Mouse (Mus musculus): ENCODE measurements at regions not wholly inside any gene's neighbourhood (a gene's known extent, or its start where the extent isn't known, plus 50 kb on each side); places are given as distances from the start of the nearest gene placed in this dataset.

DNA sequence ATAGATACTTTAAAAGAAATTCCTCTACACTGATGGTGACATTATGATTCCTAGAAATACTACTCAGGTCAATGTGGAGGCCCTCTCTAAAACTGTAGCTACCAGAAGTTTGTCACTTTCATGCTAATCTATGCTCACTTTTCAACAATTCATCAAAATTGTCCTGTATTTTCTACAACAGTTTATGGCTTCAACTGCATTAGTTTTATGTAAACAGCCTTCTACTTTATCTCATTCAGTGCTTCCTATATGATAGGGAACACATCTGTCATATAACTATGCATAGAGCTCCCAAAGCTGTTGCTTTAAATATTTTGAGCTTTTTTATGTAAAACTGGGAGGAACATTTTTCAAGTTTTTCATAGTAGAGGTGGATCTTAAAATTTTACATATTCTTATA is 338.7 kb upstream of the Dph6 start:
- Histone ChIP-seq H3K4me1 (ENCODE audit: control insufficient read depth, insufficient read depth, low read length) (no peaks in the 10 kb centered on the region), H3K4me3 (ENCODE audit: control insufficient read depth, low read depth, low read length) (no peak overlapping the region), H3K27me3 (ENCODE audit: control insufficient read depth, insufficient read depth, low read length) (no peaks in the 10 kb centered on the region), H3K36me3 (ENCODE audit: control insufficient read depth, insufficient read depth, low read length) (no peaks in the 10 kb centered on the region), H3K27ac (ENCODE audit: control insufficient read depth, insufficient read depth, low read depth, low read length) (no peak overlapping the region)
- TF ChIP-seq CTCF (IDR thresholded peaks at IDR 0.05; ENCODE audit: control insufficient read depth, insufficient read depth, insufficient replicate concordance, low read depth, low read length) (no peak), POLR2A (IDR thresholded peaks at IDR 0.05; ENCODE audit: control insufficient read depth, low read depth, low read length) (no peak)

DNA sequence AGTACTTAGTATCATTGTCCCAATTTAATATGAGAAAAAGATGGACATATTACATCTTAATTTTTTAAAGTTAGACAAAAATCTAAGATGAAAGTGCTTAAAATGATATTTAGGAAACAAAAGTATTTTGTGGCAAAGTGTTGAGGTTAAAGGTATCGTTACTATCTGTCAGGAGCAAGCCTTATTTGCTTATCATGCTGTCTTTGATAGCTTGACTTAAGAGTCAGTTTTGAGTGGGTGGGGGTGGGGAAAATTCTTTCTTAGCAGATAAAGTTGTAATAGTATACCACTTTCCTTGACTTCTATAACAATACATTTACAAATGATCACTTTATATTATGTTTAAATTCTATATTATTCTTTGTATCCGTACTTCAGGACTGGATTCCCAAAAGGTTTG is 339.1 kb upstream of the Dph6 start:
- TF ChIP-seq CTCF (IDR thresholded peaks at IDR 0.05; ENCODE audit: control insufficient read depth, insufficient read depth, insufficient replicate concordance, low read depth, low read length) (no peak), POLR2A (IDR thresholded peaks at IDR 0.05; ENCODE audit: control insufficient read depth, low read depth, low read length) (no peak)
- H3K27me3 ChIP-seq (ENCODE audit: control insufficient read depth, insufficient read depth, low read length) = no peaks in the 10 kb centered on the region
- no peaks in the 10 kb centered on the region for H3K36me3 ChIP-seq (ENCODE audit: control insufficient read depth, insufficient read depth, low read length)
- no peak overlapping the region for H3K27ac ChIP-seq (ENCODE audit: control insufficient read depth, insufficient read depth, low read depth, low read length)
- H3K4me3 ChIP-seq (ENCODE audit: control insufficient read depth, low read depth, low read length) = no peak overlapping the region
- no peaks in the 10 kb centered on the region for H3K4me1 ChIP-seq (ENCODE audit: control insufficient read depth, insufficient read depth, low read length)

DNA sequence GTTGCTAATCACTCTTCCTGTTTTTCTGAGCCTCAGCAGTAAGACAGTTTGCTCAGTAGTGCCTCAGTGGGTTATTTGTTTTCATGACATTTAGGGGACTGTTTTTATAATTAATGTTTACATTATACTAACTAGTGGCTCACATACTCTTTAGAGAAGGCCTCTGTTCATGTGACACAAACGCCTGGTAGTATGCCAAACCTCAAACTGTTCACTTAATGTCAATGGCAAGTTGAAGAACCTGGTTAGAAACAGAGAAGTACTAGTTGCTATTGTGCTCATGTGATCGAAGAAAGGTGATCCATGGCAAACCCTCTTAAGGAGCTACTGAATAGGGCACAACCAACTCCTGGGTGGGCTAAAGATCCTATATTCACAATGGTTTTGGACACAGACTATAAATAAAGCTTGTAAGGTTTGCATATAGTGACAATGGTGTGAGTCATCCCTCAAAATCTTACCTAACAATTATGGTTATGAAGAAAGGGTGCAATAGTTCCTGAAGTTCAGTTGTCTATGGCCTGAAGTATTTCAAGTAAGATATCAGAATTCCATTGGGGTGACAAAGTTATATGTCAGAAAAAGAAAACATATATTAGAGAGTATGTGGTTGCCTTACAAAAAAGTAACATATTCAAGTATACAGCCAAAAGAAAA is 340.1 kb upstream of the Dph6 start:
- TF ChIP-seq POLR2A (IDR thresholded peaks at IDR 0.05; ENCODE audit: control insufficient read depth, low read depth, low read length) = no peak
- no peak for TF ChIP-seq CTCF (IDR thresholded peaks at IDR 0.05; ENCODE audit: control insufficient read depth, insufficient read depth, insufficient replicate concordance, low read depth, low read length)
- Histone ChIP-seq H3K4me1 (ENCODE audit: control insufficient read depth, insufficient read depth, low read length) (no peaks in the 10 kb centered on the region), H3K36me3 (ENCODE audit: control insufficient read depth, insufficient read depth, low read length) (no peaks in the 10 kb centered on the region), H3K27ac (ENCODE audit: control insufficient read depth, insufficient read depth, low read depth, low read length) (no peak overlapping the region), H3K27me3 (ENCODE audit: control insufficient read depth, insufficient read depth, low read length) (no peaks in the 10 kb centered on the region), H3K4me3 (ENCODE audit: control insufficient read depth, low read depth, low read length) (no peak overlapping the region)

DNA sequence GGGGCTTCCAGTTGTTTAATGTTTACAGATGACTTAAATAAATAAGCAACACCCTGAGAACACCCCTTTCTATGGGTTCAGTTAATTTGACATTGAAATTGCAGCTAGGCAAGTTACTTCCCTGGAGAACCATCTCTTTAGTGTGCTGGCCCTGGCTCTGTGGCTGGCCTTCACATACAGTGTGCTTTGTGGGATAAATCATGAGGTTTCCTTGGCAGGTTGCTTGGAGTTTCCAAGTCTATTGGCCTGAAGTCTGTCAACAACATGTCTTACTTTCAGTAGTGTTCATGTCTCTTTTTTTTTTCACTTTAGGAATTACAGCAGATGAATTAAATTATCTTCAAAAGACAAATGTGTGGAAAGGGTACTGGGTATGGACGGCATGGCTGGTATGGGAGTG is 359.2 kb upstream of the Dph6 start:
- TF ChIP-seq POLR2A (IDR thresholded peaks at IDR 0.05; ENCODE audit: control insufficient read depth, low read depth, low read length) = no peak
- H3K27ac ChIP-seq (ENCODE audit: control insufficient read depth, insufficient read depth, low read depth, low read length) = no peak overlapping the region
- no peaks in the 10 kb centered on the region for H3K4me1 ChIP-seq (ENCODE audit: control insufficient read depth, insufficient read depth, low read length)
- no peaks in the 10 kb centered on the region for H3K36me3 ChIP-seq (ENCODE audit: control insufficient read depth, insufficient read depth, low read length)
- H3K4me3 ChIP-seq (ENCODE audit: control insufficient read depth, low read depth, low read length) = no peak overlapping the region
- no peaks in the 10 kb centered on the region for H3K27me3 ChIP-seq (ENCODE audit: control insufficient read depth, insufficient read depth, low read length)

DNA sequence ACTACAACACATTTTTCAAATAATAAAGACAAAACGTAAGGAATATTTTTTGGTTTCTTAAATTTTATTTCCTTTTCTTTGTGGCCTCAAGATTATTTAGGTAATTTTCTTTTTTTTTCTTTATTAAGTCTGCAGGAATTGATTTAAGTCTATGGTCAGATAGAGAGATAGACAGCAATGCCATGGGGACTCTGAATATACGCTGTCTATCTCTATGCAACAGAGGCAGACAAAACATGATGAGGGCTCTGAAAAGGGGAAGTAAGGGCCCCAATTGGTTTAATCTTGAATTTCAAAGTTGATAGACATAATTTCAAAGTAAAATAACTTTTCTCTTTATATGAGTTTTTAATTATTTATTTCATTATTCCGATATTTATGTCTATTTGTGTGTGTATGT is 372.0 kb upstream of the Dph6 start:
- no peak for TF ChIP-seq POLR2A (IDR thresholded peaks at IDR 0.05; ENCODE audit: control insufficient read depth, low read depth, low read length)
- no peak for TF ChIP-seq CTCF (IDR thresholded peaks at IDR 0.05; ENCODE audit: control insufficient read depth, insufficient read depth, insufficient replicate concordance, low read depth, low read length)
- no peak overlapping the region for H3K4me3 ChIP-seq (ENCODE audit: control insufficient read depth, low read depth, low read length)

DNA sequence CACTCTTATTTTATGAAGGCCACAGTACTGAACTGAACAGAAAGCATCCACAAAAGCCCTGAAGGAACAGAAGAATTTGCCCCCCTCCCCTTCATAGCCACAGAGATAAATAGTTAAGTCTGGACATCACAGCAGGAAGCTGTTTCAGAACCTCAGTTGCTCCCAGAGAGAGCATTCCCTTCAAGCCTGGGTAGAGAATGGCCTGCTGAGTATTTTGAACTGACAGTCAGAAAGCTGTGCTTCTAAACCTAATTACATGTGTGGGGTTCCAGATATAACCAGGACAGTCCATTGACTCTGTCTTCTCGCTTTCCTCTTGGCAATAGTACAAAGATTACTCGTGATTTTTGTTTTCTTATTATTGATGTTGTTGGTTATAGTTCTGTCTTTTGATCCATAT is 376.4 kb upstream of the Dph6 start:
- no peaks in the 10 kb centered on the region for H3K4me1 ChIP-seq (ENCODE audit: control insufficient read depth, insufficient read depth, low read length)
- no peaks in the 10 kb centered on the region for H3K27me3 ChIP-seq (ENCODE audit: control insufficient read depth, insufficient read depth, low read length)
- no peaks in the 10 kb centered on the region for H3K36me3 ChIP-seq (ENCODE audit: control insufficient read depth, insufficient read depth, low read length)
- TF ChIP-seq CTCF (IDR thresholded peaks at IDR 0.05; ENCODE audit: control insufficient read depth, insufficient read depth, insufficient replicate concordance, low read depth, low read length) (no peak), POLR2A (IDR thresholded peaks at IDR 0.05; ENCODE audit: control insufficient read depth, low read depth, low read length) (no peak)
- no peak overlapping the region for H3K27ac ChIP-seq (ENCODE audit: control insufficient read depth, insufficient read depth, low read depth, low read length)
- no peak overlapping the region for H3K4me3 ChIP-seq (ENCODE audit: control insufficient read depth, low read depth, low read length)

More for the DNA sequence above, 372.0 kb upstream of the Dph6 start:
- Histone ChIP-seq H3K27me3 (ENCODE audit: control insufficient read depth, insufficient read depth, low read length) (no peaks in the 10 kb centered on the region), H3K27ac (ENCODE audit: control insufficient read depth, insufficient read depth, low read depth, low read length) (no peak overlapping the region), H3K4me1 (ENCODE audit: control insufficient read depth, insufficient read depth, low read length) (no peaks in the 10 kb centered on the region), H3K36me3 (ENCODE audit: control insufficient read depth, insufficient read depth, low read length) (no peaks in the 10 kb centered on the region)

DNA sequence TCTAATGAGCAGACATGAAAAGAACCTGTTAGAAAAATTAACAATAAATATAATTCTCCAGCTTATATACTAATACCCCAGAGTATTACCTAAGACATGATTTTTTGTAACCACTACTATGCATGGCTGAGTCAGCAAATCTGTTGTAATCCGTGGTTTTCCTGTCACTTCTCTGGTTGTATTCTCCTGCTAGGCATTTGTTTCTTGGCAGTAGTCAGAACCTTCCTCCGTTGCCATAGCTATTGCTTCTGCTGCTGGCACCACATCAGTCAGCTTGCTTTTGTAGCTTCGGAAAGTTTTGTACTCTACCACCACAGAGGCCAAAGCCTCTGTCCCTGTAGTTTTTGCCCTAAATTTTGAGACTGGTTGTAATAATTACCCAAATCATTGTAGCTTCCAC is 381.4 kb upstream of the Dph6 start:
- no peak for TF ChIP-seq CTCF (IDR thresholded peaks at IDR 0.05; ENCODE audit: control insufficient read depth, insufficient read depth, insufficient replicate concordance, low read depth, low read length)
- TF ChIP-seq POLR2A (IDR thresholded peaks at IDR 0.05; ENCODE audit: control insufficient read depth, low read depth, low read length) = no peak
- Histone ChIP-seq H3K27ac (ENCODE audit: control insufficient read depth, insufficient read depth, low read depth, low read length) (no peak overlapping the region), H3K4me3 (ENCODE audit: control insufficient read depth, low read depth, low read length) (no peak overlapping the region), H3K27me3 (ENCODE audit: control insufficient read depth, insufficient read depth, low read length) (no peaks in the 10 kb centered on the region), H3K4me1 (ENCODE audit: control insufficient read depth, insufficient read depth, low read length) (no peaks in the 10 kb centered on the region), H3K36me3 (ENCODE audit: control insufficient read depth, insufficient read depth, low read length) (no peaks in the 10 kb centered on the region)

DNA sequence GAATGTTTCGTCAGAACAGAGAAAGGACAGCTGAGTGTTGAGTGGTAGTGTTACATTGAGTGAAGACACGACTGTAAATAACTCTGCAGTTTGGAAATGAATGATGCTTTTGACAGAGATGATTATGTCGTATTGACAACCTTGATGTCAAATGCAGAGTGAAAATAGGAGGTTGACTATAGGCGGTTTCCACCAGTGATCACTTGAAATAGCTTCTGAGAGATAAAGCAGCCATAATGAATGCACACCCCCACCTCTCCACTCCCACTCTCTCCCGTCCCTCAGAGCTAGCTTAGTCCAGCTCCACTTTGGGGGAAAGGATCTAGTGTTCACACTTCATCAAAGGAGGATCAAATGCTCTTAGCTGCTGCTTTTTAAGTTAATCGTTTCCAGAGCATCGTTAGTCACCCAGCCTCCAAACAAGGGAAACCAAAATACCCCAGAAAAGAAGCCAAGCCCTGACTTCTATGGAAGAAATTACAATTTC is 387.6 kb upstream of the Dph6 start:
- Histone ChIP-seq H3K36me3 (ENCODE audit: control insufficient read depth, insufficient read depth, low read length) (no peaks in the 10 kb centered on the region), H3K4me1 (ENCODE audit: control insufficient read depth, insufficient read depth, low read length) (no peaks in the 10 kb centered on the region), H3K27me3 (ENCODE audit: control insufficient read depth, insufficient read depth, low read length) (no peaks in the 10 kb centered on the region), H3K27ac (ENCODE audit: control insufficient read depth, insufficient read depth, low read depth, low read length) (no peak overlapping the region), H3K4me3 (ENCODE audit: control insufficient read depth, low read depth, low read length) (no peak overlapping the region)
- TF ChIP-seq POLR2A (IDR thresholded peaks at IDR 0.05; ENCODE audit: control insufficient read depth, low read depth, low read length) = no peak
- no peak for TF ChIP-seq CTCF (IDR thresholded peaks at IDR 0.05; ENCODE audit: control insufficient read depth, insufficient read depth, insufficient replicate concordance, low read depth, low read length)

All from testis, adult 2 months (tissue).